Mouse (Mus musculus): Measurements from ENCODE around the gene Ifit1bl1.
A peak's percentile ranks its signal among the peaks of the same experiment; 100 is the strongest.
"Not testable (repeated sequence)": the region's sequence is repeated elsewhere in the genome, so short reads cannot be mapped to it uniquely, and the experiment has no call there.

The Ifit1bl1 gene

GRCm38 (mm10) chr19:34601888-34602287 is at the start of gene Ifit1bl1:
Gene Ifit1bl1, minus strand, starts transcription at chr19:34601956.
- peak; percentile 35; the same call in 1 of the 2 replicates for ATAC-seq (ENCODE audit: low TSS enrichment)

DNA sequence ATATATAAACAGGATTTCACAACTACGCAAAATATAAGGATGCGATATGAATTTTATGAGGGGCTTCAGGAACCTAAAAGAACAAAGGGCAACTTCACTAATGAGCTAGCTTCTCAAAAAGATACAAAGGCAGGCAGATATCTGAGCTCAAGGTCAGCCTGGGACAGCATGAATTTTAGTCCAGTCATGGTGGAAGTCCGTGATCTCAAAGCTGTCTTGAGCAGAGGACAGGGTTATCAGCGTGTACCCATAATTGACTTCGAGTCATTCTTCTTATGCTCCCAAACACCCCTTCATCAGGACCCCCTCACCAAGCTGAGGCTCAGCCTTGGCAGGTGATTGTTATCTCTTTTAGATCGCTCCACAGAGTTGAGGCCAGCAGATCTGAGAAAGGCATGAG is 49.2 kb upstream of the Ifit1bl1 start:
- ATAC-seq (ENCODE audit: low TSS enrichment) = no peak

- ATAC-seq (ENCODE audit: low TSS enrichment) = no peak
Observed at GRCm38 (mm10) chr19:34650276-34650675, 48.5 kb upstream of the Ifit1bl1 start.

GRCm38 (mm10) chr19:34647630-34648029 is 45.9 kb upstream of the Ifit1bl1 start:
- not testable (repeated sequence) for ATAC-seq (ENCODE audit: low TSS enrichment)

DNA sequence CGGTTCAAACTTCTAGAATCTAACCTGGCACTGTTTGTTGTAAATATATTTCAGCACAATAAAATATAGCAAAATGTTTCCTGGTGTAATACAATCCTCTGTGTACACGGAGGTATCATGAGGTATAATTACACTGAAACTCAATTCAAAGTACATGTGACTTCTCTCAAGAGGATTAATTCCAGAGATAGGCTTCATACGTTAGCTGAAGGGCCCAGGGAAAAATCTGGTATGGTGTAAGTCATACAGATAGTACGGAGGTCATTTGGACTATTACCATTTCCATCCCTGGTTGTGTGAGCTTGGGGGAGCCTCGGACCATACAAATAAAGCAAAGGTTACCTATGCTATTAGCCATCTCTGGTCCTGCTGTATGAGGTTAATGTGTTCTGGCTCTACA is 40.9 kb upstream of the Ifit1bl1 start:
- no peak for ATAC-seq (ENCODE audit: low TSS enrichment)

DNA sequence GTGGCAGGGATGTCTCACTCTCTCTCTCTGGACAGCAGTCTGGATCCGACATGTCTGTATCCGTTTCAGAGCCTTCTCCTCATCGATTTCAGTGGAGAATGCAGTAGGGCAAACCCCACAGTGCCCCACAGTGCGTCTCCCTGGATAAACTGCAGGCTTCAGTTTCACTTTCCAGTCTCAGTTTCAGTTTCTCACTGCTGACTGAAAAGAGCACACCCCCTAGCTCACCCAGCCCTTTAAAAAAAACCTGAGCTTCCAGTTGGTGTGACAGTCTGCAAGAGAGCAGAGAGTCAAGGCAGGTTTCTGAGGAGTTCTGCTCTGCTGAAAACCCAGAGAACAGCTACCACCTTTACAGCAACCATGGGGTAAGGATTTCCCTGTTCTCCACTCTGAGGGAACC is 38.9 kb upstream of the Ifit1bl1 start, which contains the start of the genes Ifit1bl2 and Ifit1:
Gene Ifit1bl2, minus strand, starts transcription at position 121 of the 400 bp plus-strand sequence.
Gene Ifit1, plus strand, starts transcription at position 249 of the 400 bp plus-strand sequence.
- peak; percentile 66 for ATAC-seq (ENCODE audit: low TSS enrichment)

DNA sequence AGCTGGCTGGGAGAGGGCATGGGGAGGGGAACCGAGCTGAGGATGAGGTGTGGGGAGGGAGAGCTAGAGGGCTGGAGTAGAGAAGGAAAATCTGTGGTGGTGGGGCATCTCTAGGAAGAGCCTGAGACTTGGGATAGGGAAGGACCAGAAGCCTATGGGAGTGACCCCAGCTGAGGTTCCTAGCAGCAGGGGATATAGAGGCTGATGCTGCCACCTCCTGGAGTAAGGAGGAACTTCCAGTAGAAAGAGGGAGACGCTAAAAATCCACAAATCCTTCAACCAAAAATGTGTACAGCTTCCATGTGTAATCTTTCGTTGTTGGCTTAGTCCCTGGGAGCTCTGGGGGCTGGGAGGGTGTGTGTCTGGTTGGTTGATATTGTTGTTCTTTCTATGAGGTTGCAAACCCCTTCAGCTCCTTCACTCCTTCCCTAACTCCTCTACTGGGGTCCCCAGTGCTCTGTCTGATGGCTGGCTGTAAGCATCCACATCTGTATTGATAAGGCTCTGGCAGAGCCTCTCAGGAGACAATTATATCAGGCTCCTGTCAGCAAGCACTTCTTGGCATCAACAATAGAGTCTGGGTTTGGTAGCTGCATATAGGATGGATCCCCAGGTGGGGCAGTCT is 35.3 kb upstream of the Ifit1bl1 start:
- ATAC-seq (ENCODE audit: low TSS enrichment) = peak; percentile 90

DNA sequence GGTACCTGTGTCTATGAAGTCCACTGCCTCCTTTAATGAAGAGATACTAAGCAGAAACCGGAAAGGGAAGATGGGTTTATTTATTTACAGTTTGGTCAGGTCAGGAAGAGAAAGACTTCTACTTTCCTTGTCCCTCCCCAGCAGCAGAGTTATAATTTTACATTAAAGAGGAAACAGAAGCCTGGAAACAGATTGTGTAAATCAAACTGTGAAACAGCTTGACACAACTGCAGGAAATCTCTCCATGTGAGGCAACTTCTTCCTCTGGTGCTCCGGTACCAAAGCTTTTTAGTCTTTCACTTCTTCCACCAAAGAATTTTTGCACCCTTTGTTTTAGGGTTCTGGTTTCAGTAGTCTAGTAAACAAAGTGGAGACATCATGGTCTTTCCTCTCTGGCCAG is 31.7 kb upstream of the Ifit1bl1 start:
- no peak; the same call in 1 of the 2 replicates for ATAC-seq (ENCODE audit: low TSS enrichment)

- ATAC-seq (ENCODE audit: low TSS enrichment) = no peak
Observed at GRCm38 (mm10) chr19:34631487-34631886, 29.7 kb upstream of the Ifit1bl1 start.

GRCm38 (mm10) chr19:34627496-34627895 is 25.7 kb upstream of the Ifit1bl1 start:
- ATAC-seq (ENCODE audit: low TSS enrichment) = no peak

DNA sequence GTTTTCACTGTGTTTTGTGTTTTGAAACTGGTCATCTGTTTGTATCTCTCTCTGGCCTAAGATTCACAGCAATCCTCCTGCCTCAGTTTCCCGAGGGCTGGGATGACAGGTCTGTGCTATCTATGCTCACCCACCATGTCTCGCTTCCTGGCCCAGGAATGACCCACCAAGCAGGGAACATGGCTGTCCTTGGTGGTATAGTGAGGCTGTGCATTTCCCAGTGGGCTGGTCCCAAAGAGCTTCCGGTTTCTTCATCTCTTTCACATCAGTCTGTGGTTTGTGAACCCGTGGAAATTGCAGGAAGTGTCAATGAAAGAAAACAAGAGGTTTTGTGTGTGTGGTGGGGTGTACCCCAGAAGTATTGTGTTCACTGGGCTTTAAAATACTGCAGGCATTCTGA is 22.9 kb upstream of the Ifit1bl1 start:
- ATAC-seq (ENCODE audit: low TSS enrichment) = no peak

DNA sequence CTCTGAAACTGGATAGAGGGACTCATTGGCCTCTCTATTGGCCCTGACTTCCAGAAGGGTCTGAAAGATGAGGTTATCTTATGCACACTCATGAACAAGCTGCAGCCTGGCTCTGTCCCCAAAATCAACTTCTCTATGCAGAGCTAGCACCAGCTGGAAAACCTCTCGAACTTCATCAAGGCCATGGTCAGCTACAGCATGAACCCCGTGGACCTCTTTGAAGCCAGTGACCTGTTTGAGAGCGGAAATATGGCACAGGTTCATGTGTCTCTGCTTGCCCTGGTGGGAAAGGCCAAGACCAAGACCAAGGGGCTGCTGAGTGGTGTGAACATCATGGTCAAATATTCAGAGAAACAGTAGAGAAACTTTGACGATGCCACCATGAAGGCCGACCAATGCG is 22.0 kb upstream of the Ifit1bl1 start:
- ATAC-seq (ENCODE audit: low TSS enrichment) = no peak

- no peak for ATAC-seq (ENCODE audit: low TSS enrichment)
Observed at GRCm38 (mm10) chr19:34620871-34621270, 19.1 kb upstream of the Ifit1bl1 start.

- ATAC-seq (ENCODE audit: low TSS enrichment) = not testable (repeated sequence)
Observed at GRCm38 (mm10) chr19:34612243-34613001, 10.7 kb upstream of the Ifit1bl1 start.

DNA sequence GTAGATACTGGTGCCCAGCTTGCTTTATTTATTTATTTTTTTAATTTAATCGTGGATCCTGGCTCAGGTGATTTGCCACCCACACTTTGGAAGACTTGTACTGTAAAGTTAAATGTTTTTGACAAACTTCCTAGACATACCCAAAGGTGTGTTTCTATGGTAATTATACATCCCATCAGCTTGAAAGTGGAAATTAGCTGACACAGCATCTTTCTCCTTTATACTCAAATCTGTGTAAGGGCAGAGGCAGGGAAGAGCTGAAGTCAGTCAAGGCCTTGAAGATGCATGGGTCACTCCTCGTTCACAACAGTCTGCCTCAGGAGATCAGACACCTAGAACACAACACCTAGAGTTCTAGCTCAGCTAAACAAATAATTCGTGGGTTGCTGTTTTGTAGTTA is 8.4 kb upstream of the Ifit1bl1 start:
- not testable (repeated sequence) for ATAC-seq (ENCODE audit: low TSS enrichment)

DNA sequence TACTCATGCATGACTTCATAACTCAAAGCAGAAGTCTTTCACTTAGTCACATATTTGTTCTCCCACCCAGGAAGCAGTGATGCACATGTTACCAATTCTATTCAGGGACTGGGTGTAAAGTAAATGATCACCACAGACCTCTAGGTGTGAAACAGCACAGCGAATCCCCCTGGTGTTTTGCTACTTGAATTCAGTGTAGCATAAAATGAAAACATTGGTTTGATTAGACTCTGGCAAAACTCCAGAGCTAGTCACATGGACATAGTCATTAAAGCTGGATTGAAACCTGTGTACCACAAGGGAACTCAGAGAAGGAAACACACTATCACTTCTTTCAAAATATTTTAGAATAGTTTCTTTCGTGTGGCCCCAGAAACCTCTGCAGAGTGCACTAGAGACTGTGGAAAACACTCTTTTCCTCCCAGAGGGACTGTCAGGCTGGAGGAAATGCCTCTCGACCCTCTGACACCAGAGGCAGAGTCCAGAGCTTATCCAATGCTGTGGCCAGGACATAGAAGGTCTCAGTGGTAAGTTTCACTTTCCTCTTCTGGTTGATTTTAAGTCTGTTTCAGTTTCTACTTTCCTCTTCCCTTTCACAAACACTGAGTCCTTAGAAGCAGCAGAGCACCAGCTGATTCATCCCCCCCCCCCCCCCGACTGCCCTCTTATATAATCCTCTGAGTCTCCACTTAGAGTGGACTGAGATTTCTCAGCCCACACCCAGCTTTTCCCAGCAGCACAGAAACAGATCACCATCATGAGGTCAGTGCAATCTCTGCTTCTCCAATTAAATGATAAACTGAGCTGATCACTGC is 5.7 kb upstream of the Ifit1bl1 start, which contains the start of gene Ifit3b:
Gene Ifit3b, plus strand, starts transcription at position 734 of the 815 bp plus-strand sequence.
- peak; percentile 93 for ATAC-seq (ENCODE audit: low TSS enrichment)

DNA sequence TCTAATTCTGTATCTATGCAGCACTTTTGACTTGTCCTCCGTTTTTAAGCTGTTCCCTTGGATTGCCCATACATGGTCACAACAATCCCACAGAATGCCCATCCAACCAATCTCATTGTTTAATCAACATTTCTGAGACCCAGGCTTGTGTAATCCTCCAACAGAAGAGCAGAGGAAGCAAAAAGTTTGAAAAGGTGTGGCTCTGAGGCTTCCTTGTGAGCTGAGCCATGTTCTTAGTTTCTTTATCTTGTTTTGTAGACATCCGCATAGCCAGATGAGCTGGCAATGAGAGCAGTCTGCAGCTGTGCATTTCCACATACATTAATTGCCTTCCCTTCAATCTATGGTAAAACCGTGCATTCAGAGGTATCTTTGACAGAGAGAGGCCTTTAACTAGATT is 3.7 kb upstream of the Ifit1bl1 start:
- ATAC-seq (ENCODE audit: low TSS enrichment) = no peak

DNA sequence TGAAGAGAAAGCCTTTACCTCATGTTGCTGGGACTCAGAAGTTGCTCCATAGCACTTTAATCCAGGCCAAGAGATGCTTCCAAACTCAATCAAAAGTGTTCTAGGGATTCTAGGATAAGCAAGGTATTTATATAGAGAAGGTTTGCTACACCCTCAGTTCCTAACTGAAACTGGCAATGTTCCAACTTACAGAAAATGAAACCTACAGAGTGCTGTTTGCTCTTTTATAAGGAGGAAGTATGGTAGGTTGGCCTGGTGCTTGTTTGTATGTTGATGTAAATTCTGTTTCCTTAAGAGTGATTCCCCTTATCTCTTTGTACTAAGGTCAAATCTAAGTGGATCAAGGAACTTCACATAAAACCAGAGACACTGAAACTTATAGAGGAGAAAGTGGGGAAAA is 2.5 kb downstream of the Ifit1bl1 start:
- peak; percentile 58 for ATAC-seq (ENCODE audit: low TSS enrichment)

- peak; percentile 36; the same call in 1 of the 2 replicates for ATAC-seq (ENCODE audit: low TSS enrichment)
Observed at GRCm38 (mm10) chr19:34598341-34598740, 3.4 kb downstream of the Ifit1bl1 start.

DNA sequence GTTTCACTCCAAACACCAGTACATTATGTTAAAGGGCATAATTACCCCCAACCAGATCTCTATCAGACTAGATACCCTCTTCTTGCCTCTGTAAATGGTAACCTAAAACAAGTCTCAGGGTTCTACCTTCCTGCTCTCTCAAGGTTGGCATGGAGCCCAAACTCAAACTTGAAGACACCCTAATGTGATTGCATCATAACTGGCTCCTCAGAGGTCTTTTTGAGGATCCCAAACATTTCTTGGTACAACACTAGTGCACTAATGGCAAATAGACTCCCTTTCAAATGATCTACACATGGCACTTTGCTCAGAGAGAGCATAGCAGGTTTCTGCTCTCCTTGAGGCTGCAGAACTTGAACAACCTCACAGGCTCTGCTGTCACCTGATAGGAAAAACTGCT is 4.9 kb downstream of the Ifit1bl1 start:
- no peak for ATAC-seq (ENCODE audit: low TSS enrichment)

DNA sequence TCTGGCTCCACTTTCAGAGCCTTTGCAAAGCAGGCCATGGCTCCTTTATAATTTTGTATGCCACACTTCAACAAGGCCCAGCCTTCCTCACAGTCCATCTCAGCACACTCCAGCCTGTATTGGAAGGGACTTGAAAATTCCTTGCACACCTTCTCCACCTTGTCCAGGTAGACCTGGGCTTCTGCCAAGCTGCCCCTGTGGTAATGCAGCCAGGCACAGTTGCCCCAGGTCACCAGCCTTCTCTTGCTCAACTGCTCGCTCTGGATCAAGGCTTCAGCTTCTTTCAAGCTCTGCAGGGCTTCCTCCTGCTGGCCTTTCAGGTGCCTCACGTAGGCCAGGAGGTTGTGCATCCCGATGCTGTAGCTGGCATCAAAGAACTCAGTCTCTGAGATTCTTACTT is 7.2 kb downstream of the Ifit1bl1 start:
- ATAC-seq (ENCODE audit: low TSS enrichment) = not testable (repeated sequence)

GRCm38 (mm10) chr19:34593456-34593855 is 8.3 kb downstream of the Ifit1bl1 start:
- ATAC-seq (ENCODE audit: low TSS enrichment) = no peak
